Mouse (Mus musculus): ENCODE data around the gene Actr5. TPM values are rescaled to one million over a fixed set of nuclear protein-coding genes. Genes with fewer than 3 reads are reported as not detected.

Gene Actr5
- total RNA-seq, 4 experiments from 2014 or later: 10.4 to 14.3 (median 12.4) TPM

DNA sequence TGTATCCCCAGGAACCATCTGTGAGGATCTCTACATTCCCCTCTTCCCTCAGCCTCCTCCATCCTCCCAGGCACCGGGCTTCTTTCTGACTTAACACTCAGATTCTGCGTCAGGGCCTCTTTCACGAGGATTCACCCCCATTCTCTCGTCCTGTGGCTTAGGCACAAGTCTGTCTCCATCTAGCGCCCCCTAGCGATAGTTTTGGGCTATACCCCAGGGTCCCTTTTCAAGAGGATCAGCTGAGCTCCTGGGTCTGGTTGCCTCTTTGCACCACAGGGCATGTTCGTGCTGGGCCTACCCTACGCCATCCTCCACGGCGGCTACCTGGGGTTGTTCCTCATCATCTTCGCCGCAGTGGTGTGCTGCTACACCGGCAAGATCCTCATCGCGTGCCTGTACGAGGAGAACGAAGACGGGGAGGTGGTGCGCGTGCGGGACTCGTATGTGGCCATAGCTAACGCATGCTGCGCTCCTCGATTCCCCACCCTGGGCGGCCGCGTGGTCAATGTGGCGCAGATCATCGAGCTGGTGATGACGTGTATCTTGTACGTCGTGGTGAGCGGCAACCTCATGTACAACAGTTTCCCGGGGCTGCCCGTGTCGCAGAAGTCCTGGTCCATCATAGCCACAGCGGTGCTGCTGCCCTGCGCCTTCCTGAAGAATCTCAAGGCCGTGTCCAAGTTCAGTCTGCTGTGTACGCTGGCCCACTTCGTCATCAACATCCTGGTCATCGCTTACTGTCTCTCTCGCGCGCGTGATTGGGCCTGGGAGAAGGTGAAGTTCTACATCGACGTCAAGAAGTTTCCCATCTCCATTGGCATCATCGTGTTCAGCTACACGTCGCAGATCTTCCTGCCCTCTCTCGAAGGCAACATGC is 10.9 kb upstream of the Actr5 start:
- DNase-seq (ENCODE audit: low spot score in 2 of 2): peak; percentile 45 to 64

DNA sequence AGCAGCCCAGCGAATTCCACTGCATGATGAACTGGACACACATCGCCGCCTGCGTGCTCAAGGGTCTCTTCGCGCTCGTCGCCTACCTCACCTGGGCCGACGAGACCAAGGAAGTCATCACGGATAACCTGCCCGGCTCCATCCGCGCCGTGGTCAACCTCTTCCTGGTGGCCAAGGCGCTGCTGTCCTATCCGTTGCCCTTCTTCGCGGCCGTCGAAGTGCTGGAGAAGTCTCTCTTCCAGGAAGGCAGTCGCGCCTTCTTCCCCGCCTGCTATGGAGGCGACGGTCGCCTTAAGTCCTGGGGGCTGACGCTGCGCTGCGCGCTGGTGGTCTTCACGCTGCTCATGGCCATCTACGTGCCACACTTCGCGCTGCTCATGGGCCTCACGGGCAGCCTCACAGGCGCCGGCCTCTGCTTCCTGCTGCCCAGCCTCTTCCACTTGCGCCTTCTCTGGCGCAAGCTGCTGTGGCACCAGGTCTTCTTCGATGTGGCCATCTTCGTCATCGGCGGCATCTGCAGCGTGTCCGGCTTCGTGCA is 10.2 kb upstream of the Actr5 start:
- no peak for DNase-seq (ENCODE audit: low spot score in 2 of 2)

DNA sequence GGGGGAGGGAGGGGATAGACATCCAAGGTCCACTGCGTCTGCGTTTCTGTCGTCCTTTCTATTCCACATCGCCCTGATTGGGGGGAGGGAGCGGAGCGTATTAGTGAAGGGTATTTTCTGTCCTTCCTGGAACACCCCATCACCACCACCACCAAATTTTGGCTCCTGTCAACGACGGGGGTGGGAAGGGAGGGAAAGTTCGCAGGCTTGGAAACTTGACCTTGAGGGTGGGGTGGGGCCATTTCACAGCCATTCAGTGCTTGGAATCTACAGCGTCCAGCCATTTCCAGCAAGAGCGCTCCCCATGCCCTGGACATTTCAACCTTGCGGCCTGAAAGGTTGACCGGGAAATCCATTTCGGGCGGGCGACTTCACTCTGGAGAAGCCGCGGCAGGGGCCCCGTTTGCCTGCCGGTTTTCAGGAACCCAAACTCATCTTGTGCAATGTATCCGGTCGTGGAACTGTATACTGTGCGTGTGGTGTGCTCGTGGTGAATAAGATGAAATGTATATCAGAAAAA is 9.5 kb upstream of the Actr5 start:
- no peak for DNase-seq (ENCODE audit: low spot score in 2 of 2)

DNA sequence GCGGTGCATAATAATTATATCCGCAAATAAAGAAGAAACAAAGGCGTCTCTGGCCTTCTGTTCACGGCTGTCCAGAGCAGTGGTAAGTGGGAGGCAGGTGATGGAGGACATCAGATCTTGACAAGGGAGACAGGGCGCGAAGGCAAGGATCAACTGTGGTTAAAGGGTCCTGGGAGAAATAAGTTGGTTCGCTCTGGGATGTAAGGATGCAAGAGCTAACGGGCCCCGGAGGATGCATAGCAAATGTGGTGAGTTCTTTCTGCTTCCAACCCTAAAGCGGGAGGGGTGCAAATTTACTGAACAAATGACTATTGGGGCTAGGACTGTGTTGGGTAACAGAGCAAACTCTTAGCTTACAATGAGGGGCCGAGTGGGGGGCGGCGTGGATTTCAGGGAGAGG is 9.0 kb upstream of the Actr5 start:
- no peak for DNase-seq (ENCODE audit: low spot score in 2 of 2)

DNA sequence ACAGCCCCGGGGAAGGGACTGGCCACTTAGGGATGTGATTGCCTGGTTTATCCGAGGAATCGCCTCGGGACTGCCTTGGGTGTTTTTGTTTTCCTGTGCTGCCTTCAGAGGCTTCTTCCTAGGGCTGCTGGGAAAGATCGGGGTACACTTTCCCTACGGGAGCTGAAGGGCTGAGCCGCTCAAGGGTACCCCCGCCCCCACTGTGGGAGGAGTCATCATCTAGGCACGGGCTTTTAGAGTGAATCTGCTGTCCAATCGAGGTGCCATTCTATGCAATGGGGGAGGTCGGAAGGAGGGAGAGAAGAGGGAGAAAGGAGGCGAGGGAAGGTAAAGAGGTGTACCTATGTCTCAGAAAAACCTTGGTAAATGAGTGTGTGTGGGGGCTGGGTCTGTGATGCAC is 8.4 kb upstream of the Actr5 start:
- DNase-seq (ENCODE audit: low spot score in 2 of 2): no peak

DNA sequence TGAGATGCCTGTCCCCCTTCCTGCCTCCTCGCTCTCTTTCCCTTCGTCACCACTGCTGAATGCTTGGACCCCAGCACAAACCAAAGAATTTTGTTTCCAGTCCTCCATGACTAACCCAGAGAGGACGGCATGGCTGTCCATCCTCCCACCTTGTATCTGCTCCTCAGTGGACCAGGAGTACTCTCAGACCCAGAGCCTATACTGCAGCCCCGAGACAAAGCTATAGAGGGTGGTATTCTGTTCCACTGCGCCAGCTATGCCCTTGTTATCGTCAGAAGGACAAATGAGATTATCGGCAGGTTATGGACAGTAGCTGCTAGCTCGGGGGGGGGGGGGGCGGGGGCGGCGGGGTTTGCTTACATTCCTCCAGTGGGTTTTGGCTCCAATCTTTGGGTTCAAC is 7.9 kb upstream of the Actr5 start:
- no peak for DNase-seq (ENCODE audit: low spot score in 2 of 2)

DNA sequence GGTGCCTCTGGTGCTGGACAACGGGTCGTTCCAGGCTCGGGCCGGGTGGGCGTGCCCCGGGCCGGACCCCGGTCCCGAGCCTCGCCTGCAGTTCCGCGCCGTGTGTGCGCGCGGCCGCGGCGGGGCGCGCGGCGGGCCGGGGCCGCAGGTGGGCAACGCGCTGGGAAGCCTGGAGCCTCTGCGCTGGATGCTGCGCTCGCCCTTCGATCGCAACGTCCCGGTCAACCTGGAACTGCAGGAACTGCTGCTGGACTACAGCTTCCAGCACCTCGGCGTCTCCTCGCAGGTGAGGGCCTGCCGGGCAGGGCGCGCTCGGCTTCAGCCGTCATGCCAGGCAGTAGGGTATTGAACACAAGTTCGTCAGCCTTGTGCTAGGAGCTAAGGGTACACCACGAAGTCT is 543 bp downstream of the Actr5 start:
- no peak for DNase-seq (ENCODE audit: low spot score in 2 of 2)

DNA sequence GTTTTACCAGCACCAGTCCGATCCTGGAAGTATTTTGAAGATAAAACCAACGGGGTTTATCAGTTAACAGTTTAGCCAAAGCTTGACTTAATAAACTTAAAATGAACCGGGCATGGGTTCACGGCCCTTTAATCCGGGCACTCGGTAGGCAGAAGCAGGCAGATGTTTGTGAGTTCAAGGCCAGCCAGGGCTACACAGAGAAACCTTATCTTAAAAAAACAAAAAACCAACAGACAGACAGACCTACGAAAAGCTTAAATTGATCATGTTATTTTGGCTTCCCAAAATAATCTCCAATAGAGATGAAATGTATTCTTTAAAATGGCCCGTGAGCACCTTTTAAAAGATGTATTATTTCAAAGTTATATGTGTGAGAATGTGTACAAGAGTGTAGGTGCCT is 1.0 kb downstream of the Actr5 start:
- no peak for DNase-seq (ENCODE audit: low spot score in 2 of 2)

DNA sequence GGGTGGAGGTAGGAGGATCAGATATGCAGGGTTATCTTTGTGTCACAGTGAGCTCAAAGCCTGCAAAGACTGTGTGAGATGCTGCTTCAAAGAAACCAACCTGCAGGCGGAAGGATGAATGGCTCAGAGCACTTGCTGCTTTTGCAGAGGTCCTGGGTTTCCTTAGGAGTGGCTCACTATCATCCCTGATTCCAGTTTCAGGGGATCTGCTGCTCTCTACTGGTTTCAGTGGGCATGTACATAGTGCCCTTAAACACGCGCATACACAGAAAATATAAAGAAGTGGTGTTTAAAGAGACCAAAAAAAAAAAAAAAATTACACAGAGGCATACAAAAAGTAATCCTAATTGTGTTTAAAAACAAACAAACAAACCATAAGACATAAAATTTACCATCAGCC is 4.2 kb downstream of the Actr5 start:
- no peak for DNase-seq (ENCODE audit: low spot score in 2 of 2)

DNA sequence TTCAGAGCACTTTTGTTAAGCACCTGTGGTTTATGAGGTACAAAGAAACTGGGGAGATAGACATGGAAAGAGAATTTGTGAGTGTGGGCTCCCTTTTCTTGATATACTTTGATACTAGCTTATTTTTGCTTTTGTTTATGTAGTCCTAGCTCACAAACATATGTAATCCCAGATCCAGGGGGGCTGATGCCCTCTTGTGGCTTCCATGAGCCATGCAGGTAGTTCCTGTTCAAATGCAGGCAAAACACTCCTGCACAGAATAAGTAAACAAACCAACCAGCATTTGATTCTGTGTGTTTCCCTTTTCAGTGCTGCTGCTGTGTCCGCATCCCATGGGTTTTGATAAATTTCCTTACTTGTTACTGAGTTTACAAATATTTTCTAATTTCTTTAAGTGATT is 4.7 kb downstream of the Actr5 start:
- DNase-seq (ENCODE audit: low spot score in 2 of 2): no peak

DNA sequence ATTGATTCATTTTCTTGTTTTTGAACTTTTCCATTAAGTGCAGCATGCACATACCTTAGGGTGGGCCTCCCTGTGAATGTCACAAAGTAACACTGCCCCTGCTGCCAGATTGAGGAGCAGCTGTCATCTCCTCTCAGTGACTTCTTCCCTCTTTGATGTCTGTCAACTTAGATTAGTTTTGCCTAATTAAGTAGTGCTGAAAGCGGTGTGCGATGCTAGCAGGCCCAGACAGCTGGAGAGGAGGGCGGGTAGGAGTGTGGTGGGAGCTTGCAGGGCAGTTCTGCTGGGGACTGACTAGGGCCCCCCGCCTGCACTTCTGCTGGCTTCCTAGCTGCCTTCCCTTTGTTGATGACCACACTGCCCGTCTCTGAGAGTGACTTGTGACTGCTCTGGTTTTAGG is 7.2 kb downstream of the Actr5 start:
- DNase-seq (ENCODE audit: low spot score in 2 of 2): no peak

DNA sequence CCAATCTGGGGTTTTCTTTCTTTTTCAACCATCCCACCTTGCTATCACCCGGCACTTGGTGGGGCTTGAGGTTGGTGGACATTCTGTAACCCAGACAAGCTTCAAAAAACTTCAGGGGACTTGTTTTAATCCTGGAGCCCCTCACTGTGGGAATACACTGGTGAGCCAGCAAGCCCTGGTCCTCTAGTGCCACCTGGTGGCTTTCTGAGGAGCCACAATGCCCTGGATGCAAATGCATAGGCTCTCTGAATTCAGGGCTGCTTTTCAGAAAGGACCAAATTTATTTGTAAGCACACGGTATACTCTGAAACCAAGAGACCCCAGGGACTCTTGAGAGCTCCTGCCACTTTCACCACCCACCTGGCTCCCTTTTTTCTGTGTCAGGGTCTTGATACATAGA is 17.2 kb downstream of the Actr5 start:
- peak in 1 of 2 experiments; percentile 60 for DNase-seq (ENCODE audit: low spot score in 2 of 2)

DNA sequence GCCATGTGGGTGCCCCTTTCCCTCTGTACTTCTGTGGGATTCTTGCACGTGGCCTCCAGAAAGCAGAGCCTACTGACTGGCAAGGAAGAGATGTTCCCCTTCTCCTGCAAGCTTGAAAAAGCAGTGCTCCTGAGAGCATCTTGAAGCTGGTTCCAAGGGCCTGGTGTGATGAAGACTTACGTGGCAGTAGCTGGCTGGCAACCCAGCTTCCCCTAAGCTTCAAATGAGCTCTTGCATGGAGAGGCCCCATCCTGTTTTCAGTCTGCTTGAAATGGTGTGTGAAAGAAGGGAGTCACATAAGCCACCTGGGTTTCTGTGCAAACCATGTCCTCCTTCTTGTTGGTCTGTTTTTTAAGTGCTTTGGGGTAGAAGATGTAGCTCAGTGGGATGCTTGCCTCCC is 17.9 kb downstream of the Actr5 start:
- DNase-seq (ENCODE audit: low spot score in 2 of 2): peak in 1 of 2 experiments; percentile 61

DNA sequence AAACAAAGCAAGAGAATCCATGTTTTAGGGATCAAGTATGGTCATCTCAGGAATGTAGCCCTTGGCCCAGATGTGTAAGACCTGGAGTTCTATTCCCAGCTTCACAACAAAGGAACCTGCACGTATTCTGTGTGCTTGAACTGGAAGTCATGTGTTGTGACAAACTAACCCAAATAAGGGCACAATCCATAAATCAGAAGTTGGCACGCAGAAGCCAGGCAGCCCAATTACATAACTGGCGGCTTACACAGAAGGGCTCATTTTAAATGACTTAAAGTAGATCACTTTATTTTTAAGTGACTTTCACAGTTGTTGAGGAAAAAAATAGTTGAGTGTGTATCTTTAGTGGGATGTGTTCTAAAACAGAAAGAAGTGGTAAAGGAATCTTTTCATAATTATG is 19.1 kb downstream of the Actr5 start:
- DNase-seq (ENCODE audit: low spot score in 2 of 2): peak in 1 of 2 experiments; percentile 62

DNA sequence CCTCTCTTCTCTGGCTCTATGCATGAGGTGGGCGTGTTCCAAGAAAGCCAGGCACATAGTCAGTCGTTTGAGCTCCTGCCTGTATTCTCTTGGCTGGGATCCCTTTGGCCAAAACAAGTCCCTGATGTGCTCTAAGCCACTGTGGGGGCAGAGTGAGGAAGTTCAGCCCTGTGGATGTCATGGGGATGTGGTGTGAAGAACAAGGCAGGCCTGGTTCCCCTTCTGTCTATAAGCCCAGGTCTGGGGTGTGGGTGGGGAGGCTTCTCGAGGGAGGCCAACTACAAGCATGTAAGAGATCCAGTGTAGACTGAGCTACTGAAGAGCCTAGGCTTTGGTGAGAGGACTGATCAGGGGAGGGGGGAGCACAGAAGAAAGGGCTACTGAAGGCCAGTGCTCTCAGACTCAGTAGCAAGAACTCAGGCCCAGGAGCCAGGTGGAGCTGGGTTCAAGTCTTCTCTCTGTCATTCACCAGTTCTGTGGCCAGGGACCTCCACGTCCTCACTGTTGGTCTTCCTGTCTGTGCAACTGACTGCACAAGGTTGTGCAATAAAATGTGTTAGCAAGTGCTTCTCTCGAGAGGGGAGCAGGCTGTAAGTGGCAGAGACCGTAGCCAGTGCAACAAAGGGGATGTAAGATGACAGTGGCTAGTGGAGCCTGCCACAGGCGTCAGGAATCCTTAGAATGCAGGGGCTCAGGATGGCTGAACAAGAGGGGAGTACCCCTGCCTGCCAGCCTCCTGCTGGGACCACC is 26.6 kb downstream of the Actr5 start:
- DNase-seq (ENCODE audit: low spot score in 2 of 2): no peak

DNA sequence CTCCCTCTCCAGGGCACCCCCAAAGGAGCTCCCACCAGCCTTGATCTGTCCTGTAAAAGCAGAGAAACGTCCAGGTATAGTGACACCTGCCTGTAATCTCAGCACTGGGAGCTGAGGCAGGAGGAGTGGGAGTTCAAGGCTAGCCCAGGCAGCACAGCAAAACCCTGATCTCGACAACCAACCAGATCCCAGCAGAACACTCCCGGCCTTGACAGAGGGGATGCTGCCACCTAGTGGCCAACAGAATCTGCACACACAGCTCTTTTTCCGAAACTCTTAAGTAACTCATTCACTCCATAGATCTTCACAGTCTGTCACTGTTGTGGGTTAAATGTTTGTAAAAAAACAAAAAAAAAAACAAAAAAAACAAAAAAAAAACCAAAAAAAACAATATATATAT is 28.3 kb downstream of the Actr5 start:
- peak; percentile 63 to 69 for DNase-seq (ENCODE audit: low spot score in 2 of 2)

DNA sequence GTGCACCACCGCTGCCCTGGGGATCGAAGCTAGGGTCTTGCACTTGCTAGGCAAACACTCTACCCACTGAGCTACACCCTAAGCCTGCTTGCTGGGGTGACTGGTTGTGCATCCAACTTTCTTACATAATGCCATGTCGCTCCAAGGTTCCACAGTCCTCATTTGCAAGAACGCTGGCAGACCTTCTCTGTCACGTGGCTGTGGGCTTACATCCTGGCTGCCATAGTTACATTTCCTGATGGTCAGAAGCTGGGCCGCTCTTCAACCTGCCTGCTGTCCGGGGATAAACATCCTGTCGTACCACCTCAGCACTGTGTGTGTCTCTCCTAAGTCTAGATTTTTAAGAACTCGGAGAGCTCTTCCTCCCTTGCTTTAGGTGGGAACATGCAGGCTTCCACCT is 30.0 kb downstream of the Actr5 start:
- DNase-seq (ENCODE audit: low spot score in 2 of 2): no peak

DNA sequence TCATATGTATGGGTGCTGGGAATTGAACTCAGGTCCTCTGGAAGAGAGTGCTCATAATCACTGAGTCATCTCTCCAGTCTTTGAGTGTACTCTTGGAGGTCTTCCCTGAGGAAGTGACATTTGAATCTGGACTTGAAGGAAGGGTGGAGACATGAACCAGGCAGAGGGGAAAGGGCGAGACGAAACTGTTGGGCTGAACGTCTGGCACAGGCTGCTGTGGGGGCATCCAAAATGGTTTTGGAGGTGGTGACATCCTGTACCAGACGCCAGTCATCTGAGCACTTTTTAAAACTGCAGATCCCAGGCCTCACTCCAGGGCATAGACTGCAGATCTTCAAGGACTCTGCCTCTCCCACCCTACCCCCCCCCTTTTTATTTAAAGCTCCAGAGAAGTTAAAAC is 31.1 kb downstream of the Actr5 start:
- no peak for DNase-seq (ENCODE audit: low spot score in 2 of 2)

DNA sequence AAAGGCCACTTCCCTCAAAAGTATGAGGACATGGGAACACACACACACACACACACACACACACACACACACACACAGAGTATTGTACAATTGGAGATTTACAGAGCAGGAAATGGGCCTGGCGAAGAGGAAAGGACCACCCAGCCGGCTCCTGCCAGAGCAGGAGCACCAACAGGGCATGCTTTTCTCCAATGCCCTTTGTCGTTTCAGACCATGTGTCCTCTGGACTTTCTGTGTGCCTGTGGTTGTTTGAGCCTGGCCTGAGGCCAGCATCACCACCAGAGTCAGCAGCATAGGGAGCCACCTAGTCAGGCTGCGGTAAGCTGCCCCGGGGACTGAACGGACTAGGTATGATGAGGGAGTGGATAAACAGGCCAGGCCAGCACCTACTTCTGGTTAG is 34.1 kb downstream of the Actr5 start:
- no peak for DNase-seq (ENCODE audit: low spot score in 2 of 2)

DNA sequence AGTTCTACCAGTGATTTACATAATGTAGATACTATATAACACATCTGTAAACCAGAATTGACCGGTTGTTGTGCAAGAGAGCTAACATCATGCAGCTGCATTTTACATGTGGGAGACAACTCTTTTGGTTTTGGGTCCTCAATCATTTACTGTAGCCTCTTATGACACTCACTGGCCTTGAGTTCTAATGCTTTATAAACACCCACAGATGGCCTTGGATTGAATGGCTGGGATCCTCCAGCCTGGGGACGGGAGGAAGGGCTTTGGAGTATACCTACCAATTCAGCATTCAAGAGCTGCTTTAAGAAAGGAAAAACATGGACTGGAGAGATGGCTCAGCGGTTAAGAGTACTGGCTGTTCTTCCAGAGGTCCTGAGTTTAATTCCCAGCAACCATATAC is 34.7 kb downstream of the Actr5 start:
- no peak for DNase-seq (ENCODE audit: low spot score in 2 of 2)

DNA sequence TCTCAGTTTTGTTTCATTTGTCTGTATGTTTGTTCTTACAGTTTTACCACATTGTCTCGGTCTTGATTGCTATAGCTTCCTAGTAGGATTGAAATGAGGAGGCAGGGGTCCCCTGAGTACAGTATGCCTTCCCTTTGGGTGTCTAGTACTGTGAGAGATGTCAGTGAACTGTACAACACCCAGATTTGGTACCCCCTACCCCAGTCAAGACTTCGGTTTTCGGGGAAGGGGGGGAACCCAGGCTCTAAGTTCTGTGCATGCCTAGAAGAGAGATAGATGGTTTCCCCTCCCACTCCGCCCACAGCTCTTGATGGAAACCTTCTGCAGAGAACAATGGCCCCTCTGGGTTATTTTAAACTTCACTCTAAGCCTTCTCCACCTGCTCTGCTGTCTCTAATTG is 40.4 kb downstream of the Actr5 start, which contains the start of gene Ppp1r16b:
Gene Ppp1r16b, plus strand, starts transcription at position 301 of the 400 bp plus-strand sequence.
- DNase-seq (ENCODE audit: low spot score in 2 of 2): no peak
